Mouse (Mus musculus) lung, embryonic 16.5 days (tissue): ENCODE data around the gene Tcam1. TPM values are rescaled to one million over a fixed set of nuclear protein-coding genes. Genes with fewer than 3 reads are reported as not detected.

ENCODE experiments used
- ATAC-seq: fragments of 200-750 bp; cut with Nextera tagmentation; 2 replicates; pipeline ENCODE4 v1.8.0; 2017; ENCODE audit warnings: low read depth, mild to moderate bottlenecking, moderate library complexity
- H3K27ac ChIP-seq: fragments of 300-500 bp; sonication (generic); 2 replicates; pipeline ENCODE4 v1.5.1; 2014; ENCODE audit warnings: mild to moderate bottlenecking, control low read depth, low read length
- H3K27me3 ChIP-seq: fragments of 300-500 bp; sonication (generic); 2 replicates; pipeline ENCODE4 v1.6.1; 2014; ENCODE audit warnings: low read depth, low read length, mixed read lengths; ENCODE audit not compliant: control insufficient read depth, insufficient read depth
- H3K36me3 ChIP-seq: fragments of 300-500 bp; sonication (generic); 2 replicates; pipeline ENCODE4 v1.6.1; 2014; ENCODE audit warnings: low read length; ENCODE audit not compliant: control insufficient read depth, insufficient read depth
- H3K4me1 ChIP-seq: fragments of 300-500 bp; sonication (generic); replicated peaks from 2 replicates; pipeline ENCODE4 v1.6.1; 2014; ENCODE audit warnings: low read length, mixed read lengths; ENCODE audit not compliant: control insufficient read depth, insufficient read depth
- H3K4me2 ChIP-seq: fragments of 300-500 bp; sonication (generic); 2 replicates; pipeline ENCODE4 v1.6.1; 2014; ENCODE audit warnings: low read depth, low read length, control low read depth
- H3K4me3 ChIP-seq: fragments of 300-500 bp; sonication (generic); 2 replicates; pipeline ENCODE4 v1.5.1; 2014; ENCODE audit warnings: mild to moderate bottlenecking, low read length, control low read depth
- H3K9ac ChIP-seq: fragments of 300-500 bp; sonication (generic); 2 replicates; pipeline ENCODE4 v1.6.1; 2014; ENCODE audit warnings: low read length, control low read depth
- H3K9me3 ChIP-seq: fragments of 300-500 bp; sonication (generic); 2 replicates; pipeline ENCODE4 v1.6.1; 2016; ENCODE audit warnings: low read length; ENCODE audit not compliant: control insufficient read depth
- WGBS: fragments of 180-500 bp; shearing (Covaris S2); extraction: QIAGEN DNeasy Blood & Tissue Kit; methylation state at CpG from one replicate; pipeline ENCODE4 v1.1.7; 2014; 5-methylcytosine and 5-hydroxymethylcytosine counted together
- polyA plus RNA-seq: library from polyadenylated mRNA; unstranded; fragments of >200 nt; fragmentation: Nextera tagmentation; extraction: Ambion mirVana; gene quantifications from 2 replicates; pipeline ENCODE4 v1.2.1, GENCODE M21; 2015

Tcam1 gene
- polyA plus RNA-seq, 1 experiment from 2014 or later = 0.29 TPM

- ATAC-seq = no peak
- H3K27ac ChIP-seq = no peak overlapping the region
Measured at GRCm38 (mm10) chr11:106286206-106286605, 9.7 kb downstream of the Tcam1 start.

DNA sequence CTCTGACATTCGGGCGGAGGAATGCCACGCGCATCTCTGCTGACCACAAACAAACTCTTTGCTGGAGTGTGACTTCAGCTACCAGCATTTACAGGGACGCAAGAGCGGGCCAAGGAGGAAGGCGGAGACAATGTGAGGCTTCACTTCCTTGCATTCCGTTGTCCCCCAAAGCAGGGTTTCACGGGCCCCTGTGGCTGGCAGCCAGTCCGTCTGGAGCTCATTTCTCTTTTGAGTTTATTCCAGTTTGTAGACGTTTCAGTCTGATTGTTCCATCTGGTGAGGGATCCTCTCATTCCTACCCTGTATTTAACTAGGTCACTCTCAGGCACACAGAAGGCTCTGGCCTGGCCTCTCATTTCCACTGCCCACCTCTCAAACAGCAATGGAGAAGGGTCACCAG lies 10.5 kb downstream of the Tcam1 start:
- H3K9me3 ChIP-seq = no peaks in the 10 kb centered on the region
- 0 out of 2 replicates have a peak, but pooled peaks cover 4% of the 10 kb centered on the region for H3K4me1 ChIP-seq
- H3K4me2 ChIP-seq = no peak overlapping the region
- H3K9ac ChIP-seq = no peak overlapping the region; the same call in 1 of the 2 replicates
- H3K27ac ChIP-seq = no peak overlapping the region
- H3K4me3 ChIP-seq = no peak overlapping the region
- H3K36me3 ChIP-seq = no peaks in the 10 kb centered on the region
- 47% methylated on average over 11 of the region's 11 CpGs for WGBS
- no peaks in the 10 kb centered on the region for H3K27me3 ChIP-seq
- ATAC-seq = no peak

More at GRCm38 (mm10) chr11:106286206-106286605, 9.7 kb downstream of the Tcam1 start:
- H3K36me3 ChIP-seq = no peaks in the 10 kb centered on the region
- no peak overlapping the region for H3K4me2 ChIP-seq
- WGBS = 84% methylated on average over 7 of the region's 7 CpGs
- H3K9me3 ChIP-seq = no peaks in the 10 kb centered on the region
- no peak overlapping the region for H3K9ac ChIP-seq
- no peaks in the 10 kb centered on the region for H3K27me3 ChIP-seq
- 0 out of 2 replicates have a peak, but pooled peaks cover 4% of the 10 kb centered on the region for H3K4me1 ChIP-seq
- H3K4me3 ChIP-seq = no peak overlapping the region

DNA sequence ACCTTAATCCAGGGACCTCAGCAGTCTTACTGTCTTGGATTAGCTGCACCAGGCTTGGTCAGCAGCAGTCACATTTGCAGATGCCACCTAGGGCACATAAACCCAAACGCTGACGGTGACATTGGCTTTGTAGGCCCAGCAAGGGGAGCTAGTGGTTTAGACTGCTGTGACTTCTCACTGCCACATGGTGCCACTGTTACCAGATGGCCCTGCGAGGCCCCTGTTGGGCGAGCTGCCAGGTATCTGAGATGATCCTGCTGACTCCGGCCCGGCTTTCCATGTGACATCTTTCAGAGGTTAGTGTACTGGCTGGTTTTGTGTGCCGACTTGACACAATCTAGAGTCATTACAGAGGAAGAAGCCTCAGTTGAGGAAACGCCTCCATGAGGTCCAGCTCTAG lies 12.9 kb downstream of the Tcam1 start:
- no peak; the same call in 1 of the 2 replicates for ATAC-seq

DNA sequence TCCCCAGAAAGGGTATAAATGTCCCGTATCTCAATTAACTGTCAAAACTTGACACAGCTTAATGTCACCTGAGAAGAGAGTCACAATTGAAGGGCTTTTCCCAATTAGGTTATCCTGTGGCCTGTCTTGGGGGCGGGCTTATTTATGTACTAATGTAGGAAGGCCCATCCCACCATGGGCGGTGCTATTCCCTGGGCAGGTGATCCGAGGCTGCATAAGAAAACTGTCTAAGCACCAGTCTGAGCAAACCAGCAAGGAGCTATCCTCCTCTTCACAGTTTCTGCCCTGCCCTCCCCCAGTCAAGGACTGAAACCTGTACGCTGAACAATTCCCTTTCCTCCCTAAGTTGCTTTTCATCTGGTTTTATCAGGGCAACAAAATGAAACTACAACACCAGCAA lies 13.9 kb downstream of the Tcam1 start:
- no peak overlapping the region for H3K27ac ChIP-seq
- no peaks in the 10 kb centered on the region for H3K9me3 ChIP-seq
- ATAC-seq = no peak
- H3K9ac ChIP-seq = no peak overlapping the region
- 0 out of 2 replicates have a peak, but pooled peaks cover 4% of the 10 kb centered on the region for H3K4me1 ChIP-seq
- H3K27me3 ChIP-seq = no peaks in the 10 kb centered on the region
- H3K4me2 ChIP-seq = no peak overlapping the region
- no peaks in the 10 kb centered on the region for H3K36me3 ChIP-seq
- H3K4me3 ChIP-seq = no peak overlapping the region
- WGBS = 88% methylated on average over 5 of the region's 5 CpGs

More for the DNA sequence above, 12.9 kb downstream of the Tcam1 start:
- Histone ChIP-seq H3K36me3 (no peaks in the 10 kb centered on the region), H3K9me3 (no peaks in the 10 kb centered on the region), H3K4me2 (no peak overlapping the region), H3K4me3 (no peak overlapping the region), H3K9ac (no peak overlapping the region), H3K27ac (no peak overlapping the region), H3K27me3 (no peaks in the 10 kb centered on the region), H3K4me1 (0 out of 2 replicates have a peak, but pooled peaks cover 4% of the 10 kb centered on the region)
- 44% methylated on average over 8 of the region's 8 CpGs for WGBS

- Histone ChIP-seq H3K4me2 (no peak overlapping the region), H3K36me3 (no peaks in the 10 kb centered on the region), H3K27ac (no peak overlapping the region), H3K27me3 (no peaks in the 10 kb centered on the region), H3K4me1 (0 out of 2 replicates have a peak, but pooled peaks cover 4% of the 10 kb centered on the region), H3K4me3 (no peak overlapping the region), H3K9me3 (no peaks in the 10 kb centered on the region), H3K9ac (no peak overlapping the region)
- 81% methylated on average over 2 of the region's 2 CpGs for WGBS
- no peak for ATAC-seq
Measured at GRCm38 (mm10) chr11:106291861-106292260, 15.4 kb downstream of the Tcam1 start.

GRCm38 (mm10) chr11:106301765-106302164 lies 25.3 kb downstream of the Tcam1 start, which contains the start of gene Gh:
TSS of gene Gh (minus strand) at chr11:106301865.
- ATAC-seq = no peak
- Histone ChIP-seq H3K27ac (no peak within 1 kb of the TSS), H3K4me2 (no peak within 1 kb of the TSS), H3K9ac (no peak within 1 kb of the TSS), H3K4me1 (no peaks in the 10 kb centered on the region), H3K36me3 (no peaks in the 10 kb centered on the region), H3K9me3 (no peaks in the 10 kb centered on the region), H3K27me3 (no peaks in the 10 kb centered on the region), H3K4me3 (no peak within 1 kb of the TSS)
- WGBS = 74% methylated on average over 9 of the region's 9 CpGs

GRCm38 (mm10) chr11:106302634-106303033 lies 26.2 kb downstream of the Tcam1 start:
- peak; percentile 80 for ATAC-seq
- Histone ChIP-seq H3K27me3 (no peaks in the 10 kb centered on the region), H3K27ac (no peak overlapping the region), H3K9me3 (no peaks in the 10 kb centered on the region), H3K4me1 (no peaks in the 10 kb centered on the region), H3K9ac (no peak overlapping the region), H3K36me3 (no peaks in the 10 kb centered on the region), H3K4me2 (no peak overlapping the region), H3K4me3 (no peak overlapping the region)
- WGBS = 3% methylated on average over 2 of the region's 2 CpGs

DNA sequence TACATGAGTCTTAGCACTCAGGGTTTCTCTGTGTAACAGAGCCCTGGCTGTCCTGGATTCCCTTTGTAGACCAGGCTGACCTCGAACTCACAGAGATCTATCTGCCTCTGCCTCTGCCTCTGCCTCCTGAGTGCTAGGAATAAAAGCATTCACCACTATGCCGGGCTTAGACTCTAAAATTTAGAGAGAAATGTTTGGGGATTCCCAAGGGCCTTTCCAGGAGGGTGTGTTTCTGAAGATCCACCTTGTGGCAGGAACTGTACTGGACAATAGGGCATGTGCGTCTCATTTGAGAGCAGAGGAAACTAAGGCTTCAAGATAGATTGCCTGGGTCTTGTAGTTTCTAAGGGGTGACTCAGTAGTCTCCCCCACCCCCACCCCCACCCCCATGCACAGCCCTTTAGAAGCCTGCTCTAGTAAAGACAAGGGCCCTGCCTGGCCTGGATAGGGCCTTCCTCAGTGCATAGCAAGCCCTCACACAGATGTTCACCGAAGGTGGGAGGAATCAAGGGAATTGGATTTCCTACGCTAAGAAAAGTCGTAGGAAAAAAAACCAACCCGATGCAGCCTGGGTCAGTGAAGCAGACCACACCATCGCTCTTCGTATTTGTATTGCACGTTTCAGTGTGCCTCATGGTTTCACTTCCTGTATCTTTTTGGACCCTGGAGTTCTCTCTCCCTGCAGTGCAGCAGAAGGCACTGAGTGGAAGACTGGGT lies 29.0 kb downstream of the Tcam1 start:
- Histone ChIP-seq H3K4me2 (no peak overlapping the region), H3K36me3 (no peaks in the 10 kb centered on the region), H3K27me3 (no peaks in the 10 kb centered on the region), H3K27ac (no peak overlapping the region), H3K9ac (no peak overlapping the region), H3K9me3 (no peaks in the 10 kb centered on the region), H3K4me1 (no peaks in the 10 kb centered on the region), H3K4me3 (no peak overlapping the region)
- WGBS = 71% methylated on average over 10 of the region's 10 CpGs
- no peak for ATAC-seq

- H3K4me2 ChIP-seq = no peak overlapping the region
- H3K27me3 ChIP-seq = no peaks in the 10 kb centered on the region
- H3K36me3 ChIP-seq = no peaks in the 10 kb centered on the region
- no peaks in the 10 kb centered on the region for H3K9me3 ChIP-seq
- 80% methylated on average over 3 of the region's 3 CpGs for WGBS
- H3K27ac ChIP-seq = no peak overlapping the region
- no peak overlapping the region for H3K9ac ChIP-seq
- no peak overlapping the region for H3K4me3 ChIP-seq
- H3K4me1 ChIP-seq = no peaks in the 10 kb centered on the region
- no peak for ATAC-seq
Measured at GRCm38 (mm10) chr11:106306065-106306385, 29.6 kb downstream of the Tcam1 start.
